In the genomic region with DNA sequence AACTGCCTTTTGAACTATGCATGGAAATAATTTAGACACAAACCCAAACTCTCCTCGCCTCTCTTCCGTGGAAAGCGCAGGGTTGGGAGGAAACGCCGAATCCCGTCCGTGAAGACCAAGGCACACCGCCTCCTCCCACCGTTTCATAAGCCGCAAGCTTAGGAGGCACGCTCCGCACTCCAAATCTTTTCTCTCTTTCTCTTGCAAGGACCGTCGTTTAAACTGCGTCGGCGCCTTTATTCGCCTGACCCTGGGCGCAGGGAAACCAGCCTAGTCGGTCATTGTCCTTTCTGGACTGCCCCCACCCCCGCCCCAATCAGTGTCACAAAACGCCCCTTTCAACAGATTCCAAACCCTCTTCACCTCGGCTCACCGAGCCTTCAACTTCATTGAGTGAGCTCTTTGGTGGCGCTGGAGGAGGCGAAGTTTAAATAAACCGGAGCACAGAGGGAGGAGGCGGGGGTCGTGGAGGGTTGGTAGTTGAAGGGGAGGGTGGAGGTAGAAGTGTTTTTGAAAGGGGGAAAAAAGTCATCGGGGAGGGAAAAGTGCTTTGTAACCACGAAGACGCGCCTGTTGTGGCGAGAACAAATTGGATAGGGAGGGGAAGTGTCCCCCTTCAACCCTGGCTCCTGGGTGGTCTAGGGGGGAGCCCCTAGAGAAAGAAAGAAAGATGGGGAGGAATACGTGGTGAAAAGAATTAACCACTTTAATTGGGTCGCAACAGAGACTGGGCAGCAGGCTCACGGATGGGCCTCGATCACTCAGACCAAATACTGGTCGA, we compare ENCODE assay signal across 14 mouse cellular contexts. TPM values are rescaled to one million over a fixed set of nuclear protein-coding genes. Genes with fewer than 3 reads are reported as not detected.
DNase-seq lines count a peak whose midpoint lies in the region; ATAC-seq and TF ChIP-seq lines count a peak whose summit lies in the region.
"Had no signal": no experiment of that assay in that cellular context is flagged by ENCODE, and none has a peak within 500 bp of the region (broad histone marks: within the 10 kb centered on the region; RNA-seq: fewer than 3 reads in every experiment).

No protein-coding gene starts in this region.

- no peaks in the 10 kb centered on the region for H3K36me3 ChIP-seq in kidney, embryonic 16.5 days (ENCODE audit: insufficient read depth, low read length)
- H3K36me3 ChIP-seq in ES-Bruce4 (ENCODE audit: control insufficient read depth, insufficient read depth, low read length, poor library complexity, severe bottlenecking): no peaks in the 10 kb centered on the region
- no peaks in the 10 kb centered on the region for H3K36me3 ChIP-seq in limb, embryonic 10.5 days
- H3K36me3 ChIP-seq: heart, embryonic 15.5 days had no signal

- no peak for TF ChIP-seq POLR2A in ES-Bruce4 (IDR thresholded peaks at IDR 0.05; ENCODE audit: insufficient read depth, low read length)

- TF ChIP-seq EP300 in ES-Bruce4 (IDR thresholded peaks at IDR 0.05; ENCODE audit: insufficient read depth, low read depth, low read length): no peak

- 6% methylated on average over 39 of the region's 39 CpGs for WGBS in kidney, embryonic 16.5 days
- WGBS in limb, embryonic 10.5 days: under 1% methylated on average over 39 of the region's 39 CpGs

- peak overlapping the region; percentile 48 for H3K9ac ChIP-seq in kidney, embryonic 16.5 days (replicated peaks; ENCODE audit: low read length)
- no peak overlapping the region for H3K9ac ChIP-seq in ES-Bruce4 (ENCODE audit: low read depth, poor library complexity, severe bottlenecking)
- H3K9ac ChIP-seq: heart, embryonic 15.5 days had no signal

- H3K27ac ChIP-seq in kidney, embryonic 16.5 days (ENCODE audit: low read length): peak overlapping the region; percentile 57
- no peak overlapping the region for H3K27ac ChIP-seq in ES-Bruce4 (ENCODE audit: insufficient read depth, low read length)
- H3K27ac ChIP-seq in limb, embryonic 10.5 days: no peak overlapping the region
- H3K27ac ChIP-seq: heart, embryonic 15.5 days had no signal

- peaks cover 15% of the 10 kb centered on the region; the same call in 1 of the 2 replicates for H3K4me1 ChIP-seq in kidney, embryonic 16.5 days (ENCODE audit: insufficient read depth, low read length)
- no peaks in the 10 kb centered on the region for H3K4me1 ChIP-seq in ES-Bruce4 (ENCODE audit: control insufficient read depth, insufficient read depth, low read length)
- peaks cover 28% of the 10 kb centered on the region for H3K4me1 ChIP-seq in limb, embryonic 10.5 days

- peaks cover 73% of the 10 kb centered on the region for H3K27me3 ChIP-seq in kidney, embryonic 16.5 days (ENCODE audit: insufficient read depth, low read length)
- H3K27me3 ChIP-seq in ES-Bruce4 (ENCODE audit: control insufficient read depth, insufficient read depth, low read length, poor library complexity, severe bottlenecking): peaks cover 58% of the 10 kb centered on the region
- H3K27me3 ChIP-seq in limb, embryonic 10.5 days (ENCODE audit: low read depth, poor library complexity, severe bottlenecking): peaks cover 100% of the 10 kb centered on the region

- no peak for DNase-seq in kidney, postnatal 14 days
- peak; percentile 74 for DNase-seq in embryo, embryonic 9.5 days (ENCODE audit: extremely low spot score)
- peak; percentile 66 for DNase-seq in limb, embryonic 10.5 days (ENCODE audit: low spot score)
- no peak for DNase-seq in T-cell, adult 2 months (ENCODE audit: low spot score)
- DNase-seq in left cerebral cortex, adult 8-10 months (ENCODE audit: low spot score in 2 of 2): no peak
- DNase-seq in heart, adult 18-20 months: no peak
- DNase-seq: cerebellum, adult 18-20 months; liver had no signal

- no peak for TF ChIP-seq CTCF in ES-Bruce4 (IDR thresholded peaks at IDR 0.05; ENCODE audit: low read depth, low read length)

- ATAC-seq in kidney, embryonic 16.5 days (ENCODE audit: low FRiP score, low TSS enrichment): no peak

- H3K9me3 ChIP-seq in kidney, embryonic 16.5 days (ENCODE audit: low read length): no peaks in the 10 kb centered on the region
- no peaks in the 10 kb centered on the region for H3K9me3 ChIP-seq in ES-Bruce4 (replicated peaks; ENCODE audit: control insufficient read depth, insufficient read depth, low read length, poor library complexity, severe bottlenecking)
- H3K9me3 ChIP-seq in limb, embryonic 10.5 days (replicated peaks): no peaks in the 10 kb centered on the region
- H3K9me3 ChIP-seq: heart, embryonic 15.5 days had no signal

- peak overlapping the region; percentile 79 for H3K4me2 ChIP-seq in kidney, embryonic 16.5 days (replicated peaks; ENCODE audit: low read depth, low read length)

- peak overlapping the region; percentile 41 for H3K4me3 ChIP-seq in kidney, embryonic 16.5 days (ENCODE audit: low read length)
- peak overlapping the region; percentile 4; the same call in 1 of the 2 replicates for H3K4me3 ChIP-seq in ES-Bruce4 (ENCODE audit: low read depth, low read length)
- peak overlapping the region; percentile 39 for H3K4me3 ChIP-seq in limb, embryonic 10.5 days
- H3K4me3 ChIP-seq: myocyte had no signal

RNA-seq across cellular contexts. Expression of gene Foxd2, which starts 5.8 kb away (rescaled TPM):
- 1.8 and 2.5 TPM in 2 replicates for polyA plus RNA-seq in kidney, embryonic 16.5 days (2015; fragmentation: Nextera tagmentation; extraction: Ambion mirVana)
- polyA plus RNA-seq in ES-Bruce4 (2011; ENCODE audit: insufficient read depth, insufficient read length, low read depth, missing spikeins): not detected in 2 replicates
- polyA plus RNA-seq in limb, embryonic 10.5 days (2016; fragmentation: Nextera tagmentation; extraction: Ambion mirVana): 0.81 and 1.1 TPM in 2 replicates
- total RNA-seq in left cerebral cortex, adult 8-10 months (2022): under 1 TPM; 0.42 to 0.78 (median 0.50) TPM
- total RNA-seq in heart, adult 18-20 months (2021): under 1 TPM; 0.35 to 0.49 TPM
- polyA plus RNA-seq: heart, embryonic 15.5 days had no signal

RNA-seq across cellular contexts. Expression of gene Foxe3, which starts 23.0 kb away (rescaled TPM):
- not detected in 2 replicates for polyA plus RNA-seq in kidney, embryonic 16.5 days (2015; fragmentation: Nextera tagmentation; extraction: Ambion mirVana)
- polyA plus RNA-seq in ES-Bruce4 (2011; ENCODE audit: insufficient read depth, insufficient read length, low read depth, missing spikeins): not detected in 2 replicates
- polyA plus RNA-seq in limb, embryonic 10.5 days (2016; fragmentation: Nextera tagmentation; extraction: Ambion mirVana): not detected in 2 replicates
- total RNA-seq in left cerebral cortex, adult 8-10 months (2022): not detected
- total RNA-seq in heart, adult 18-20 months (2021): not detected
- total RNA-seq: adrenal gland, adult 18-20 months had no signal
- polyA plus RNA-seq: heart, embryonic 15.5 days; myocyte; spleen, adult 2 months had no signal

Comparison
In these comparisons a context has a peak if more than half of its experiments do, and no peak if none do; other contexts are left out.
1. DNase-seq: peak in embryo, embryonic 9.5 days (single experiment) and limb, embryonic 10.5 days (single experiment); none in kidney, postnatal 14 days (single experiment), T-cell, adult 2 months (single experiment), left cerebral cortex, adult 8-10 months (0 of 2) and heart, adult 18-20 months (0 of 2).
2. Peak in every context shown above with its lines, with median percentiles within 50 percentile points of each other: H3K4me3 ChIP-seq.